Mouse (Mus musculus): Measurements from ENCODE around the gene Mien1. TPM values are rescaled to one million over a fixed set of nuclear protein-coding genes. Genes with fewer than 3 reads are reported as not detected.

Gene Mien1
- polyA plus RNA-seq, 1 experiment from 2014 or later = 108 TPM

DNA sequence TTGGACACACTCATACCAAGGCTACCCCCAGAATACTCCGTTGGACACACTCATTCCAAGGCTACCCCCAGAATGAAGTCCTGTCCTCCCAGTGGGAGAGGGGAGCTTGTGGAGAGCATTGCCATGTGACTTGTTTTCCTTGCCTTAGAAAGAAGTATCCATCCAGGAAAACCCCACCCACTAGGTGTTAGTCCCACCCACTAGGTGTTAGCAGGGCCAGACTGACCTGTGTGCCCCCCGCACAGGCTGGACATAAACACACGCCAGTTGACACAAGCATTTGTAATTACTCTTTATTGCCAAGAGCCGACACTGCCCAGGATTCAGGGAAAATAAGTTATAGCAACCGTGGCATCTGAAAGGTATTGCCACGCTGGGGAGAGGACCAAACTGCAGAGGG lies 1.4 kb downstream of the Mien1 start:
- no peak overlapping the region for H3K27ac ChIP-seq (ENCODE audit: low read length)
- no peak overlapping the region for H3K4me3 ChIP-seq (ENCODE audit: low read length)

GRCm38 (mm10) chr11:98435723-98436122 lies 3.1 kb downstream of the Mien1 start:
- no peak overlapping the region for H3K4me2 ChIP-seq (replicated peaks; ENCODE audit: low read depth, low read length)
- H3K4me1 ChIP-seq (ENCODE audit: insufficient read depth, low read length) = peaks cover 4% of the 10 kb centered on the region
- no peaks in the 10 kb centered on the region for H3K9me3 ChIP-seq (ENCODE audit: low read length)
- WGBS = 85% methylated on average over 9 of the region's 9 CpGs
- ATAC-seq (ENCODE audit: low FRiP score, low TSS enrichment) = no peak
- H3K27ac ChIP-seq (ENCODE audit: low read length) = no peak overlapping the region
- no peaks in the 10 kb centered on the region for H3K27me3 ChIP-seq (ENCODE audit: insufficient read depth, low read length)
- H3K36me3 ChIP-seq (ENCODE audit: insufficient read depth, low read length) = peaks cover 63% of the 10 kb centered on the region
- no peak overlapping the region for H3K4me3 ChIP-seq (ENCODE audit: low read length)
- no peak overlapping the region for H3K9ac ChIP-seq (replicated peaks; ENCODE audit: low read length)

More for the DNA sequence above, 1.4 kb downstream of the Mien1 start:
- WGBS = 78% methylated on average over 6 of the region's 6 CpGs
- peaks cover 48% of the 10 kb centered on the region for H3K36me3 ChIP-seq (ENCODE audit: insufficient read depth, low read length)
- no peaks in the 10 kb centered on the region; the same call in 1 of the 2 replicates for H3K9me3 ChIP-seq (ENCODE audit: low read length)
- no peaks in the 10 kb centered on the region for H3K27me3 ChIP-seq (ENCODE audit: insufficient read depth, low read length)
- no peak for ATAC-seq (ENCODE audit: low FRiP score, low TSS enrichment)
- H3K4me1 ChIP-seq (ENCODE audit: insufficient read depth, low read length) = peaks cover 4% of the 10 kb centered on the region
- H3K9ac ChIP-seq (replicated peaks; ENCODE audit: low read length) = no peak overlapping the region
- no peak overlapping the region for H3K4me2 ChIP-seq (replicated peaks; ENCODE audit: low read depth, low read length)

DNA sequence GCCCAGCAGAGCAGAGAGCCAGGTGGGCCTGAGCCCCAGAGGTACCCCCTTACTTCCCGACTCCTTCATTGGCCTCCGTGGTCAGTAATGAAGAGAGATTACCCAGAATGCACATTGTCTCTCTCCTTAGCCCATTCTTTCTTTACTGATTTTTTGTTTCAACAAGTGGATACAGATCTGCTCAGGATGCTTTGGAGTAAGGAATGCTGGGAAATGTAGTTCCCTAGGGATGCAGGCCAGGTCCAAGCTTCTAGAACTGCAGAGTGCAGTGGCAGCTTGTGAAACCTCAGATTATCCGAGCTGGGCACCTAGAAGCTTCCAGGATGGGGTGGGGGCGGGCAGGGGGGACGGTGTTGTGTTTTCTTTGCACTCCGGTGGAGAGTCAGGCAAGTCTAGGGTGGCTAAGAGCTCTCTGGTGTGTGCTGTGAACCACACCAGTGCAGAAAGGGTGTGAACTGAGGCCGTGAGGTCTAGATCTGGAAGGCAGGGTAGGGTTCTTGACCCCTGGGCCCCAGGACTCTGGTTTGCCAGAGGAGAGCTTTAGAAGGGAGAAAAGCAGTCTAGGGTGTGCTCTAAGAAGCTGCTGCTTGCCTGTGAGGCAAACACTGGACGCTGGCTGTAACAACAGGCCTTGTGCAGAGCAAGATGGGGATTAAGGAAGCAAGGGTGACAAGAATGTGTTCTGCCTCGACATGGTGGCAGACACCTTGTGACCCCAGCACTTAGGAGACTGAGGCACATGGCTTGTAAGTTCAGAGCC lies 6.9 kb downstream of the Mien1 start:
- no peak overlapping the region for H3K4me3 ChIP-seq (ENCODE audit: low read length)
- H3K4me2 ChIP-seq (replicated peaks; ENCODE audit: low read depth, low read length) = no peak overlapping the region
- no peak overlapping the region for H3K27ac ChIP-seq (ENCODE audit: low read length)
- H3K36me3 ChIP-seq (ENCODE audit: insufficient read depth, low read length) = peaks cover 87% of the 10 kb centered on the region
- H3K9ac ChIP-seq (replicated peaks; ENCODE audit: low read length) = no peak overlapping the region
- no peaks in the 10 kb centered on the region for H3K4me1 ChIP-seq (ENCODE audit: insufficient read depth, low read length)
- ATAC-seq (ENCODE audit: low FRiP score, low TSS enrichment) = no peak
- H3K27me3 ChIP-seq (ENCODE audit: insufficient read depth, low read length) = no peaks in the 10 kb centered on the region
- WGBS = 79% methylated on average over 9 of the region's 9 CpGs
- H3K9me3 ChIP-seq (ENCODE audit: low read length) = no peaks in the 10 kb centered on the region

GRCm38 (mm10) chr11:98428436-98428835 lies 10.4 kb downstream of the Mien1 start:
- peaks cover 80% of the 10 kb centered on the region for H3K36me3 ChIP-seq (ENCODE audit: insufficient read depth, low read length)
- no peak for ATAC-seq (ENCODE audit: low FRiP score, low TSS enrichment)
- no peak overlapping the region for H3K4me2 ChIP-seq (replicated peaks; ENCODE audit: low read depth, low read length)
- H3K9ac ChIP-seq (replicated peaks; ENCODE audit: low read length) = no peak overlapping the region
- 88% methylated on average over 5 of the region's 5 CpGs for WGBS
- H3K9me3 ChIP-seq (ENCODE audit: low read length) = no peaks in the 10 kb centered on the region
- H3K27ac ChIP-seq (ENCODE audit: low read length) = no peak overlapping the region
- H3K4me3 ChIP-seq (ENCODE audit: low read length) = no peak overlapping the region
- no peaks in the 10 kb centered on the region for H3K4me1 ChIP-seq (ENCODE audit: insufficient read depth, low read length)
- no peaks in the 10 kb centered on the region for H3K27me3 ChIP-seq (ENCODE audit: insufficient read depth, low read length)

GRCm38 (mm10) chr11:98426592-98426991 lies 12.2 kb downstream of the Mien1 start:
- no peak for ATAC-seq (ENCODE audit: low FRiP score, low TSS enrichment)
- Histone ChIP-seq H3K9me3 (ENCODE audit: low read length) (no peaks in the 10 kb centered on the region), H3K27me3 (ENCODE audit: insufficient read depth, low read length) (no peaks in the 10 kb centered on the region), H3K4me2 (replicated peaks; ENCODE audit: low read depth, low read length) (no peak overlapping the region), H3K4me1 (ENCODE audit: insufficient read depth, low read length) (no peaks in the 10 kb centered on the region), H3K36me3 (ENCODE audit: insufficient read depth, low read length) (peaks cover 73% of the 10 kb centered on the region), H3K4me3 (ENCODE audit: low read length) (no peak overlapping the region), H3K27ac (ENCODE audit: low read length) (no peak overlapping the region), H3K9ac (replicated peaks; ENCODE audit: low read length) (no peak overlapping the region)
- 93% methylated on average over 7 of the region's 7 CpGs for WGBS

DNA sequence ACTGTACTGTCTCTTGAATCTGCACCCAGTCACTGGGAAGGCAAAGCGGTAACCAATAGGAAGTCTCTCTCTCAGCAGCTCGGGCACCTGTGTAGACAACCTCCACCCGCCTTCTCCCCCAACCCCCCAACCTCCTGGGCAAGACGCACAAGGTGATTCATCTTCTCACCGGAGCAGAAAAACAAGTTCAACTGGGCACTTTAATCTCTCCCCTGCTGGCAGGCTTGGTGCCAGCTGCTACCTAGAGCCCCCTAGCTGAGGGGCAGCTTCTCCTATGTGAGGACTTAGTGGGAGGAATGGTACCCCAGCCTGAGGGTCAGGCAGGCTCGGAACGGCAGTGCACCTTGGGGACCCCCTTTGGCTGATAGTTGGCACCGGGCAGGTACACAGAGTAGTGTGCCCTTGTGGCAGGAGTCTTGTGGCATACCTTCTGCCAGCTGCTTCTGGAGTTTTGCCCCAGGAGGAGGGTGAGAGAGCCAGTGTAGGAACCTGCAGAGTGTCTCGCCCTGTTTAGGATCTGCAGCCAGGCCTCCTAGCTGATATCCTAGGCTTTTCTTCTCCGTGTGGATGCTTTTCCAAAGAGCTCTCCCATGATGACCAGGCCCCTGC lies 19.7 kb downstream of the Mien1 start:
- 72% methylated on average over 10 of the region's 10 CpGs for WGBS
- Histone ChIP-seq H3K36me3 (ENCODE audit: insufficient read depth, low read length) (peaks cover 22% of the 10 kb centered on the region), H3K4me1 (ENCODE audit: insufficient read depth, low read length) (peaks cover 51% of the 10 kb centered on the region), H3K4me3 (ENCODE audit: low read length) (no peak overlapping the region), H3K4me2 (replicated peaks; ENCODE audit: low read depth, low read length) (no peak overlapping the region), H3K27me3 (ENCODE audit: insufficient read depth, low read length) (no peaks in the 10 kb centered on the region), H3K27ac (ENCODE audit: low read length) (no peak overlapping the region), H3K9me3 (ENCODE audit: low read length) (no peaks in the 10 kb centered on the region), H3K9ac (replicated peaks; ENCODE audit: low read length) (no peak overlapping the region)
- ATAC-seq (ENCODE audit: low FRiP score, low TSS enrichment) = no peak

- 71% methylated on average over 6 of the region's 6 CpGs for WGBS
- no peak overlapping the region for H3K27ac ChIP-seq (ENCODE audit: low read length)
These were observed 20.5 kb downstream of the Mien1 start for GRCm38 (mm10) chr11:98418273-98418672.

DNA sequence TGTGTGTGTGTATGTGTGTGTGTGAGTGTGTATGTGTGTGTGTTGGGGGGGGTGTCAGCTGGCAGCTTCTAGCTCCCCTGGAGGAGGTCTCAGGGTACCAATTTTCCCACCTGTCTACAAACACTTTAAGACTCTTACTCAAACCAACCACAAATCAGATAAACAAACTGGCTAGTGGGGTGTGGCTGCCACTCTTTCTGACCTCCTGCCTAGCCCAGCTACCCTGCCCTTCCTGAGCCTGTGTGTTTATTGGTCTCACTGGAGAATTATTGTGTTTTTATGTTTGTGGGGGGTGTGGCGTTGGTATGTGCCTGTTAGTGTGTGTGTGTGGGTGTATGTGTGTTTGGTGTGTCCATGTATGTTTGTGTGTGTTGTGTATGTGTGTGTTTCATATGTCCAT lies 21.7 kb downstream of the Mien1 start:
- H3K36me3 ChIP-seq (ENCODE audit: insufficient read depth, low read length) = peaks cover 7% of the 10 kb centered on the region; the same call in 1 of the 2 replicates
- H3K4me3 ChIP-seq (ENCODE audit: low read length) = no peak overlapping the region
- H3K27me3 ChIP-seq (ENCODE audit: insufficient read depth, low read length) = no peaks in the 10 kb centered on the region
- WGBS = 84% methylated on average over 1 of the region's 1 CpGs
- H3K9me3 ChIP-seq (ENCODE audit: low read length) = no peaks in the 10 kb centered on the region
- peaks cover 59% of the 10 kb centered on the region for H3K4me1 ChIP-seq (ENCODE audit: insufficient read depth, low read length)
- H3K27ac ChIP-seq (ENCODE audit: low read length) = no peak overlapping the region
- H3K9ac ChIP-seq (replicated peaks; ENCODE audit: low read length) = no peak overlapping the region
- H3K4me2 ChIP-seq (replicated peaks; ENCODE audit: low read depth, low read length) = no peak overlapping the region
- ATAC-seq (ENCODE audit: low FRiP score, low TSS enrichment) = no peak

More at GRCm38 (mm10) chr11:98418273-98418672, 20.5 kb downstream of the Mien1 start:
- no peak overlapping the region for H3K9ac ChIP-seq (replicated peaks; ENCODE audit: low read length)
- no peaks in the 10 kb centered on the region for H3K9me3 ChIP-seq (ENCODE audit: low read length)
- H3K36me3 ChIP-seq (ENCODE audit: insufficient read depth, low read length) = peaks cover 16% of the 10 kb centered on the region
- H3K27me3 ChIP-seq (ENCODE audit: insufficient read depth, low read length) = no peaks in the 10 kb centered on the region
- no peak overlapping the region for H3K4me2 ChIP-seq (replicated peaks; ENCODE audit: low read depth, low read length)
- ATAC-seq (ENCODE audit: low FRiP score, low TSS enrichment) = no peak
- H3K4me3 ChIP-seq (ENCODE audit: low read length) = no peak overlapping the region
- H3K4me1 ChIP-seq (ENCODE audit: insufficient read depth, low read length) = peaks cover 58% of the 10 kb centered on the region

DNA sequence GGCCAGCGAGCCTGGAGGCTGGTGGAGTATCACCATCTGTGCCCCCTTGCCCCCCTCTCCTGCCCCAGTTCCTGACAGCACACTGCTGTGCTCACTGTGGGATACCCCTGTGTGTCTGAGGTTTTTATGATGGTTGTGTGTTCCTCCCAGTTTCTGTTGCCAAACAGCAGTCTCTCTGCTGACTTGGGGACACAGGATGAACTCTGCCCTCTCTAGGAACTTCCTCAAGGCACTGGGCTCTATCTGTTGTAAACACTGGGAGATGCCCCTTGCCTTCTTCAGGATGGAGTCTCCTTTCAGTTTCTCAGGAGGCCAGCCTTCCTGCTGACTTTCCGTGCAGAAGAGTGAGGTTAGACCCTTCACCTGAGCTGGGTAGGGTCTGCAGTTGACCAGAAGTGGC lies 24.6 kb downstream of the Mien1 start:
- no peak for ATAC-seq (ENCODE audit: low FRiP score, low TSS enrichment)
- no peaks in the 10 kb centered on the region for H3K36me3 ChIP-seq (ENCODE audit: insufficient read depth, low read length)
- H3K4me3 ChIP-seq (ENCODE audit: low read length) = peak overlapping the region; percentile 98
- WGBS = 40% methylated on average over 2 of the region's 2 CpGs
- no peaks in the 10 kb centered on the region for H3K27me3 ChIP-seq (ENCODE audit: insufficient read depth, low read length)
- H3K4me1 ChIP-seq (ENCODE audit: insufficient read depth, low read length) = peaks cover 70% of the 10 kb centered on the region
- H3K9ac ChIP-seq (replicated peaks; ENCODE audit: low read length) = peak overlapping the region; percentile 97
- peak overlapping the region; percentile 82 for H3K4me2 ChIP-seq (replicated peaks; ENCODE audit: low read depth, low read length)
- H3K9me3 ChIP-seq (ENCODE audit: low read length) = no peaks in the 10 kb centered on the region
- H3K27ac ChIP-seq (ENCODE audit: low read length) = no peak overlapping the region

DNA sequence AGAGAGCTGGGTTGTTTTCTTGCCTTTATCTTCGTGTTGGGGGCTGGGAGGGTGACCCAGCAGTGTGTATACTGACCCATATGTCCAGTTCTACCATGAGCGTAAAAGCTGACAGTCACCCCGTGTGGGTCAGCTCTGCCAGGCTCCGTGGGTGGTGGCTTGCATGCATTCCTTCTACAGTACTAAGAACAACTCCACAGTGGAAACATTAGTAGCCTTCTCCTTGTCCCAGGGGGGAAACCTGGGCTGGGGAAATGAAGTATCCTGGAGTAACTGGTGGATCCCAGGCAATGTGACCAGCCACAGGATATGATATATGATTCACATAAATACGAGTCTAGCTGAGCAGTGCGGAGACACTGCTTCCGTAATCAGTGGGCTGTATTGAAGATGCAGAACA lies 25.1 kb downstream of the Mien1 start:
- Histone ChIP-seq H3K27ac (ENCODE audit: low read length) (peak overlapping the region; percentile 28), H3K9me3 (ENCODE audit: low read length) (no peaks in the 10 kb centered on the region), H3K4me2 (replicated peaks; ENCODE audit: low read depth, low read length) (peak overlapping the region; percentile 82), H3K4me3 (ENCODE audit: low read length) (peak overlapping the region; percentile 98), H3K4me1 (ENCODE audit: insufficient read depth, low read length) (peaks cover 70% of the 10 kb centered on the region), H3K36me3 (ENCODE audit: insufficient read depth, low read length) (no peaks in the 10 kb centered on the region), H3K9ac (replicated peaks; ENCODE audit: low read length) (peak overlapping the region; percentile 97), H3K27me3 (ENCODE audit: insufficient read depth, low read length) (no peaks in the 10 kb centered on the region)
- no peak for ATAC-seq (ENCODE audit: low FRiP score, low TSS enrichment)
- WGBS = 9% methylated on average over 7 of the region's 7 CpGs
